In the genomic region with DNA sequence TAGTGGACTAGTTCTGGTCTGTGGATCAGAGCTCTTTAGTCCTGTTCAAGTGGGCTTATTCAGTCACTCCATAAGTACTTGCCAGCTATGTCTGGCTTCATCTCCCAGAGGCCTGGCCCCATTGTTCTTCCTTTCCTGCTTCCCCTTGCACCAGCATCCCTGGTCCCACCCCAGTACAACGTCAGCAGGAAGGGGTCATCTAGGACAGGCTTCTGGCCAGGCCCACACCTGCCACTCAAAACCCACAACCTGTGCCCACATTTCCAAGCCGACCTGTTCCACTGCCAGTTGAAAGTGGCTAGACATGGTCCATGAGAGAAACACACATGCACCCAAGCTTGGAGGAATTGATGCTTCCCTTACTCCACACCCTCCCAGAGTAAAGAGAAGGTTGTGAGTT, we compare ENCODE assay signal across 13 mouse cellular contexts.
A peak's percentile ranks its signal among the peaks of the same experiment; 100 is the strongest.
DNase-seq lines count a peak whose midpoint lies in the region; ATAC-seq and TF ChIP-seq lines count a peak whose summit lies in the region.
"Had no signal": no experiment of that assay in that cellular context is flagged by ENCODE, and none has a peak within 500 bp of the region (broad histone marks: within the 10 kb centered on the region; RNA-seq: fewer than 3 reads in every experiment).

No protein-coding gene starts in this region.

- H3K4me3 ChIP-seq in heart, adult 2 months: no peak overlapping the region
- no peak overlapping the region for H3K4me3 ChIP-seq in liver, embryonic 15.5 days (replicated peaks)
- no peak overlapping the region for H3K4me3 ChIP-seq in liver, embryonic 11.5 days (ENCODE audit: low read depth, low read length)
- H3K4me3 ChIP-seq in heart, embryonic 13.5 days: no peak overlapping the region
- H3K4me3 ChIP-seq: limb, embryonic 12.5 days; stomach, embryonic 15.5 days had no signal

- peak overlapping the region; percentile 71 for H3K27ac ChIP-seq in heart, adult 2 months
- H3K27ac ChIP-seq in liver, embryonic 15.5 days (replicated peaks): peak overlapping the region; percentile 51; the same call in 1 of the 2 replicates
- H3K27ac ChIP-seq in liver, embryonic 11.5 days (ENCODE audit: low read depth, low read length): no peak overlapping the region; the same call in 1 of the 2 replicates
- H3K27ac ChIP-seq in heart, embryonic 13.5 days (replicated peaks): peak overlapping the region; percentile 94

- TF ChIP-seq EP300 in heart, adult 2 months (IDR thresholded peaks at IDR 0.05; ENCODE audit: insufficient read depth, low read depth, low read length): 0 out of 2 replicates have a peak, but pooled peaks have one; percentile 55

- no peak overlapping the region for H3K9ac ChIP-seq in heart, adult 2 months (ENCODE audit: low read depth, low read length)
- H3K9ac ChIP-seq in liver, embryonic 15.5 days: no peak overlapping the region
- H3K9ac ChIP-seq in liver, embryonic 11.5 days (ENCODE audit: low read depth, low read length): no peak overlapping the region
- H3K9ac ChIP-seq in heart, embryonic 13.5 days: no peak overlapping the region
- H3K9ac ChIP-seq: limb, embryonic 12.5 days; stomach, embryonic 15.5 days had no signal

- peaks cover 25% of the 10 kb centered on the region for H3K4me1 ChIP-seq in heart, adult 2 months (ENCODE audit: control insufficient read depth, insufficient read depth, low read length)
- H3K4me1 ChIP-seq in liver, embryonic 15.5 days (replicated peaks): peaks cover 90% of the 10 kb centered on the region
- H3K4me1 ChIP-seq in liver, embryonic 11.5 days (replicated peaks; ENCODE audit: control insufficient read depth, insufficient read depth, low read length): peaks cover 46% of the 10 kb centered on the region
- H3K4me1 ChIP-seq in heart, embryonic 13.5 days: peaks cover 96% of the 10 kb centered on the region

- no peaks in the 10 kb centered on the region for H3K9me3 ChIP-seq in liver, embryonic 15.5 days (replicated peaks)
- no peaks in the 10 kb centered on the region for H3K9me3 ChIP-seq in liver, embryonic 11.5 days (ENCODE audit: control insufficient read depth, low read length)
- no peaks in the 10 kb centered on the region for H3K9me3 ChIP-seq in heart, embryonic 13.5 days
- H3K9me3 ChIP-seq: limb, embryonic 12.5 days; stomach, embryonic 15.5 days had no signal

- H3K36me3 ChIP-seq in heart, adult 2 months (ENCODE audit: control insufficient read depth, insufficient read depth, low read length): peaks cover 2% of the 10 kb centered on the region; the same call in 1 of the 2 replicates
- H3K36me3 ChIP-seq in liver, embryonic 15.5 days (replicated peaks): no peaks in the 10 kb centered on the region
- no peaks in the 10 kb centered on the region for H3K36me3 ChIP-seq in liver, embryonic 11.5 days (ENCODE audit: control insufficient read depth, insufficient read depth, low read length)
- no peaks in the 10 kb centered on the region for H3K36me3 ChIP-seq in heart, embryonic 13.5 days
- H3K36me3 ChIP-seq: limb, embryonic 12.5 days had no signal

- DNase-seq in heart, adult 2 months: peak in 1 of 2 experiments; percentile 51
- no peak for DNase-seq in heart, postnatal 25 days (ENCODE audit: low spot score)
- no peak for DNase-seq in liver, embryonic 11.5 days (ENCODE audit: low spot score)
- DNase-seq in lung, postnatal 36 days: peak; percentile 38
- no peak for DNase-seq in adrenal gland, adult 8-10 months
- no peak for DNase-seq in left cerebral cortex, postnatal 14 days (ENCODE audit: low spot score in 2 of 2)
- DNase-seq: cerebellum, adult 18-20 months; thymus, postnatal 25 days had no signal

- no peaks in the 10 kb centered on the region for H3K79me2 ChIP-seq in heart, adult 2 months (replicated peaks; ENCODE audit: control insufficient read depth, insufficient read depth, low read length)

- ATAC-seq in liver, embryonic 15.5 days (ENCODE audit: insufficient read depth): no peak
- no peak for ATAC-seq in liver, embryonic 11.5 days (replicated peaks; ENCODE audit: low FRiP score)
- ATAC-seq in heart, embryonic 13.5 days (ENCODE audit: extremely low read depth, insufficient number of reproducible peaks, low FRiP score, low TSS enrichment): no peak
- ATAC-seq: activated CD4-positive, CD25-positive, alpha-beta regulatory T cell, adult 4 months had no signal

- TF ChIP-seq CTCF in heart, adult 2 months (IDR thresholded peaks at IDR 0.05): no peak

- WGBS in heart, adult 2 months: 37% methylated on average over 2 of the region's 2 CpGs
- WGBS in liver, embryonic 15.5 days (ENCODE audit: insufficient replicate concordance): 59% methylated on average over 2 of the region's 2 CpGs
- 52% methylated on average over 2 of the region's 2 CpGs for WGBS in liver, embryonic 11.5 days
- WGBS in heart, embryonic 13.5 days: 55% methylated on average over 2 of the region's 2 CpGs

- intact Hi-C loops in heart, adult 2 months (cut with DNase I): no loop called here
- intact Hi-C loops in heart, postnatal 25 days (cut with DNase I): no loop called here
- intact Hi-C loops in left cerebral cortex, postnatal 14 days (cut with DNase I): no loop called here

- no peak for TF ChIP-seq POLR2A in heart, adult 2 months (IDR thresholded peaks at IDR 0.05; ENCODE audit: insufficient read depth, low read depth, low read length)

- H3K27me3 ChIP-seq in heart, adult 2 months (ENCODE audit: control insufficient read depth, insufficient read depth, low read length): no peaks in the 10 kb centered on the region
- H3K27me3 ChIP-seq in liver, embryonic 15.5 days: no peaks in the 10 kb centered on the region
- no peaks in the 10 kb centered on the region for H3K27me3 ChIP-seq in liver, embryonic 11.5 days (replicated peaks; ENCODE audit: control insufficient read depth, insufficient read depth, low read length)
- H3K27me3 ChIP-seq in heart, embryonic 13.5 days (replicated peaks): no peaks in the 10 kb centered on the region
- H3K27me3 ChIP-seq: limb, embryonic 12.5 days; stomach, embryonic 15.5 days had no signal

- H3K4me2 ChIP-seq in liver, embryonic 15.5 days: no peak overlapping the region
- H3K4me2 ChIP-seq in liver, embryonic 11.5 days: no peak overlapping the region
- no peak overlapping the region for H3K4me2 ChIP-seq in heart, embryonic 13.5 days
- H3K4me2 ChIP-seq: limb, embryonic 12.5 days; stomach, embryonic 15.5 days had no signal
